Mouse (Mus musculus) lung, postnatal 0 days (tissue): Measurements from ENCODE around the gene Olfr10. TPM values are rescaled to one million over a fixed set of nuclear protein-coding genes. Genes with fewer than 3 reads are reported as not detected.
"Not testable (repeated sequence)": the region's sequence is repeated elsewhere in the genome, so short reads cannot be mapped to it uniquely, and the experiment has no call there.

Experiments
- ATAC-seq: fragments of 200-750 bp; cut with Nextera tagmentation; 2 replicates; pipeline ENCODE4 v1.8.0; 2017; ENCODE audit warnings: moderate library complexity
- DNase-seq: peaks from one replicate; pipeline ENCODE4 v3.0.0-alpha.2; 2016; ENCODE audit warnings: low spot score
- H3K27ac ChIP-seq: fragments of 300-500 bp; sonication (generic); 2 replicates; pipeline ENCODE4 v1.5.1; 2014; ENCODE audit warnings: antibody characterized with exemption, mild to moderate bottlenecking, low read length, mixed read lengths
- H3K27me3 ChIP-seq: fragments of 300-500 bp; sonication (generic); replicated peaks from 2 replicates; pipeline ENCODE4 v1.6.1; 2014; ENCODE audit warnings: low read length, mixed read lengths; ENCODE audit not compliant: insufficient read depth
- H3K36me3 ChIP-seq: fragments of 300-500 bp; sonication (generic); 2 replicates; pipeline ENCODE4 v1.6.1; 2014; ENCODE audit warnings: low read length, mixed read lengths; ENCODE audit not compliant: insufficient read depth
- H3K4me1 ChIP-seq: fragments of 300-500 bp; sonication (generic); 2 replicates; pipeline ENCODE4 v1.6.1; 2014; ENCODE audit warnings: antibody characterized with exemption, low read depth, low read length, mixed read lengths; ENCODE audit not compliant: insufficient read depth
- H3K4me2 ChIP-seq: fragments of 300-500 bp; sonication (generic); replicated peaks from 2 replicates; pipeline ENCODE4 v1.6.1; 2014; ENCODE audit warnings: low read depth, mild to moderate bottlenecking, low read length, moderate library complexity, mixed read lengths
- H3K4me3 ChIP-seq: fragments of 300-500 bp; sonication (generic); 2 replicates; pipeline ENCODE4 v1.5.1; 2014; ENCODE audit warnings: low read depth, low read length
- H3K9ac ChIP-seq: fragments of 300-500 bp; sonication (generic); replicated peaks from 2 replicates; pipeline ENCODE4 v1.6.1; 2014; ENCODE audit warnings: low read depth, mild to moderate bottlenecking
- H3K9me3 ChIP-seq: fragments of 300-500 bp; sonication (generic); 2 replicates; pipeline ENCODE4 v1.6.1; 2016; ENCODE audit warnings: low read length, mixed read lengths
- CTCF ChIP-seq: IDR thresholded peaks from 2 replicates; pipeline ENCODE4 v1.5.1; 2016; ENCODE audit warnings: antibody characterized with exemption, mild to moderate bottlenecking
- EP300 ChIP-seq: IDR thresholded peaks from 2 replicates; pipeline ENCODE4 v1.6.1; 2016; ENCODE audit warnings: antibody characterized with exemption, mild to moderate bottlenecking, control low read depth
- WGBS: fragments of 180-500 bp; shearing (Covaris S2); extraction: QIAGEN DNeasy Blood & Tissue Kit; methylation state at CpG from one replicate; pipeline ENCODE4 v1.1.7; 2014; 5-methylcytosine and 5-hydroxymethylcytosine counted together
- polyA plus RNA-seq: library from polyadenylated mRNA; unstranded; fragments of >200 nt; fragmentation: Nextera tagmentation; extraction: Ambion mirVana; gene quantifications from 2 replicates; pipeline ENCODE4 v1.2.1, GENCODE M21; 2015

The Olfr10 gene
- polyA plus RNA-seq, 1 experiment from 2014 or later: not detected

- Histone ChIP-seq H3K4me1 (no peaks in the 10 kb centered on the region), H3K27ac (no peak overlapping the region), H3K9me3 (no peaks in the 10 kb centered on the region), H3K36me3 (no peaks in the 10 kb centered on the region), H3K4me3 (no peak overlapping the region), H3K4me2 (no peak overlapping the region), H3K27me3 (no peaks in the 10 kb centered on the region), H3K9ac (no peak overlapping the region)
- WGBS: 63% methylated on average over 2 of the region's 2 CpGs
- ATAC-seq: no peak
- no peak for TF ChIP-seq CTCF
- TF ChIP-seq EP300: no peak
- no peak for DNase-seq
Measured at GRCm38 (mm10) chr11:49287251-49287650, 17.3 kb upstream of the Olfr10 start.

- 73% methylated on average over 3 of the region's 3 CpGs for WGBS
- Histone ChIP-seq H3K9ac (no peak overlapping the region), H3K4me1 (no peaks in the 10 kb centered on the region), H3K27me3 (no peaks in the 10 kb centered on the region), H3K4me3 (no peak overlapping the region), H3K36me3 (no peaks in the 10 kb centered on the region), H3K9me3 (no peaks in the 10 kb centered on the region), H3K4me2 (no peak overlapping the region), H3K27ac (no peak overlapping the region)
- ATAC-seq (no peak), DNase-seq (no peak)
- TF ChIP-seq CTCF (no peak), EP300 (no peak)
Measured at GRCm38 (mm10) chr11:49292777-49293176, 11.8 kb upstream of the Olfr10 start.

- not testable (repeated sequence) for H3K27me3 ChIP-seq, ATAC-seq, H3K4me2 ChIP-seq, H3K27ac ChIP-seq, H3K4me1 ChIP-seq, H3K36me3 ChIP-seq, H3K9ac ChIP-seq, H3K4me3 ChIP-seq, DNase-seq, H3K9me3 ChIP-seq
- WGBS: 65% methylated on average over 5 of the region's 5 CpGs
Measured at GRCm38 (mm10) chr11:49308547-49308946, 4.0 kb downstream of the Olfr10 start.

- 75% methylated on average over 2 of the region's 2 CpGs for WGBS
- ATAC-seq (no peak), DNase-seq (no peak)
- Histone ChIP-seq H3K27ac (no peak within 1 kb of the TSS), H3K27me3 (no peaks in the 10 kb centered on the region), H3K4me3 (no peak within 1 kb of the TSS), H3K36me3 (no peaks in the 10 kb centered on the region), H3K4me1 (no peaks in the 10 kb centered on the region), H3K9me3 (no peaks in the 10 kb centered on the region), H3K4me2 (no peak within 1 kb of the TSS), H3K9ac (no peak within 1 kb of the TSS)
- TF ChIP-seq CTCF: no peak
- TF ChIP-seq EP300: no peak
Measured at GRCm38 (mm10) chr11:49322442-49322841, 17.9 kb downstream of the Olfr10 start, which contains the start of gene Olfr1391. Gene Olfr1391, plus strand, starts transcription at chr11:49322742.

- H3K4me2 ChIP-seq: no peak overlapping the region
- H3K4me1 ChIP-seq: no peaks in the 10 kb centered on the region
- no peak overlapping the region for H3K9ac ChIP-seq
- no peaks in the 10 kb centered on the region for H3K36me3 ChIP-seq
- H3K4me3 ChIP-seq: no peak overlapping the region
- ATAC-seq (no peak), DNase-seq (no peak)
- no peak for TF ChIP-seq EP300
- no peak for TF ChIP-seq CTCF
- H3K9me3 ChIP-seq: no peaks in the 10 kb centered on the region
- no peaks in the 10 kb centered on the region for H3K27me3 ChIP-seq
- no peak overlapping the region for H3K27ac ChIP-seq
- 79% methylated on average over 3 of the region's 3 CpGs for WGBS
Measured at GRCm38 (mm10) chr11:49326726-49327125, 22.2 kb downstream of the Olfr10 start.

- TF ChIP-seq CTCF: no peak
- no peak for TF ChIP-seq EP300
- H3K27me3 ChIP-seq: no peaks in the 10 kb centered on the region
- H3K4me1 ChIP-seq: no peaks in the 10 kb centered on the region
- H3K4me3 ChIP-seq: no peak overlapping the region
- H3K9me3 ChIP-seq: no peaks in the 10 kb centered on the region
- no peak overlapping the region for H3K4me2 ChIP-seq
- 60% methylated on average over 1 of the region's 1 CpGs for WGBS
- no peak overlapping the region for H3K9ac ChIP-seq
- no peak overlapping the region for H3K27ac ChIP-seq
- ATAC-seq: no peak
- no peaks in the 10 kb centered on the region for H3K36me3 ChIP-seq
- no peak for DNase-seq
Measured at GRCm38 (mm10) chr11:49329686-49330085, 25.1 kb downstream of the Olfr10 start.

- ATAC-seq (no peak), DNase-seq (no peak)
- H3K27me3 ChIP-seq: no peaks in the 10 kb centered on the region
- no peak within 1 kb of the TSS for H3K27ac ChIP-seq
- no peak for TF ChIP-seq CTCF
- TF ChIP-seq EP300: no peak
- no peak within 1 kb of the TSS for H3K4me3 ChIP-seq
- no peak within 1 kb of the TSS for H3K4me2 ChIP-seq
- H3K9ac ChIP-seq: no peak within 1 kb of the TSS
- WGBS: 93% methylated on average over 1 of the region's 1 CpGs
- H3K9me3 ChIP-seq: no peaks in the 10 kb centered on the region
- H3K36me3 ChIP-seq: no peaks in the 10 kb centered on the region
- H3K4me1 ChIP-seq: no peaks in the 10 kb centered on the region
Measured at GRCm38 (mm10) chr11:49334888-49335287, 30.3 kb downstream of the Olfr10 start, which contains the start of gene Olfr1390. Gene Olfr1390, plus strand, starts transcription at chr11:49335188.
